Mouse (Mus musculus): ENCODE measurements around the gene Arid1b.

Arid1b gene

DNA sequence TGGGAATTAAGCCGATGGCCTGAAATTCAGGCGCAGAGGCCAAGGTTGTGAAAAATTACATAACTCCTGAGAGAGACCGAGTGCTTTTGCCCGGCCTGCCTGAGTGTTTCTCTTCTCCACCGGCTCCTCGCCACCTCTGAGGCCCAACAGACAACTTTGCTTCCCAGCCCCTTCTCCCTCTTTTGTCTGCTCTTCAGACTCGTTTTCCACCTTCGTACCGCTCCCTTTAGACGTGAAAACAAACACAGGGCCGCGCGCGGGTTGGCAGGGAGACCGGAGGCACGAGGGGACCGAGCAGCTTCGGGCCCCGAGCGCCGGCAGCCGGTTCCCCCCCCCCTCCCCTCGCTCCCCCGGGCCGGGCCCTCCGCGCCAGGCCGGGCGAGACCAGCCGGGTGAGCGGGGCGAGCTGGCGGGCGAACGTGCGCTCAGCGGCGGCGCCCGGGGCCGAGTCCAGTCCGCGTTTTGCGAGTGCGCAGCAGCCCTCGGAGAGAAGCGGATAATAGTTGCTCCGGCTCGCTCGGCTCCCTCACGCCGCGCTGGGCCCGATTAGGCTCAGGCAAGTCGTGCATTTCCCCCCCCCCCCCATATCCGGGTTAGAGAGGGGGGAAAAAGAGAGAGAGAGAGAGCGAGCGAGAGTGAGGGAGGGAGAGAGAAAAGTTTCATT lies at the start of gene Arid1b:
Gene Arid1b, plus strand, starts transcription at position 493 of the 664 bp plus-strand sequence.
- DNase-seq, result peak; percentile 84

- no peak for DNase-seq
Measured at GRCm38 (mm10) chr17:4945311-4945751, 48.8 kb upstream of the Arid1b start.

DNA sequence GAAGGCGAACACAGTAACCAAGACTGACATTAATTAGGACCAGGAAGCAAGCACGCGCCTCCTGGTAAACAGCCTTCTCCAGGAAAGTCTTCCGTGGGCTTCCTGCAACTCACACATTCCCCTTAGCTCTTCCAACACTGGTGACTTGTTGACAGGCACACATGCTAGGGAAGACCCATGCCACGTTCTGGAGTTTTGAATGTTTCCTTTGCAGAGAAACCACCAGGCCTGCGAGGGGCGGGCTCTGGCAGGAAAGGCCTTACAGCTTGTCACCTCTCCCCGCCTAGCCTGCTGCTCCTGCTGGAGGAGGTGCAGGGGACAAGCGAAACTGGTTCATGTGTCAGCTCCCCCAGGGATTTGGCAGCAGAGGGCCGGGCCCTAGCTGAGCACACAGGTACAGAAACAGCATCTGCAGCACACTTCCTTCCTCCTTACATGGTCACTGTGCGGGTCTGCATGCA lies 48.2 kb upstream of the Arid1b start:
- DNase-seq, result peak; percentile 78

- peak; percentile 72 for DNase-seq
Measured at GRCm38 (mm10) chr17:4946421-4946974, 47.6 kb upstream of the Arid1b start.

- DNase-seq, result peak; percentile 61
Measured at GRCm38 (mm10) chr17:4947013-4947412, 47.1 kb upstream of the Arid1b start.

DNA sequence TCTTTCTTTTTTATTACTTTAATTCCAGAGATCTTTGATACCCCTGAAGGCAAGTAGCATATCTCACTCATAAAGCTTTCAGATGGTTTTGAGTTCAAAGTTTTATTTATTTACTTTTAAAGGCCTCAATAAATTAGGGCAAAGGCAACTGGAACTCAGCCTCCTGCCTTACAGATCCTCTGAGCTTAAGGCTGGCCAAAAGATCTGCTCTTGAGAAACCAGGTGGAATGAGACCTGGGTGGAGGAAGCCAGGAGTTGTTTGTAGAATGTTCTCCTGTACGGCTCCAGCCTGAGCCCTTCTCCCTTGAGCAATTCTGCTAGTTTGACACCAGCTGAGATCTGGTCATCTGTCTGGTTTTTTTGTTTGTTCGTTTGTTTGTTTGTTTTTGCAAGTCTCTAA lies 46.7 kb upstream of the Arid1b start:
- DNase-seq, result peak; percentile 48

DNA sequence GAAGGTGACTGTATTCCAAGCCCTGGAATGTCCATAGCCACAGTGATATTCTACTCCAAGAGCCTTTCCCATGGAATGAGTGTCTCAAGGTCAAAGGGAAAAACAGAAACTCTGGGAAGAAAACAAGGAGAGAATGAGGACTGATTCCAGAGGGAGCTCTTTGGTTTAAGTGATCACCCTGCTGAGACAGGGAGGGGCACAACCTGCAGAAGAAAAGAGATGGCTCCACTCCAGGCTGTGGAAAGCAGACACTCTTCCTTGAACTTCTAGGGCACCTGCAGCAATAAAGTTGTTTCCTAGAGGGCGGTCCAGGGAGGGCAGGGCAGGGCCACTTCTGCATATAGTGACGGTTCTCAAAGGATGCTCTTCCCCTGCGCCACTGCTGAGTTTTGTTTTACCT lies 45.6 kb upstream of the Arid1b start:
- no peak for DNase-seq

- DNase-seq, result no peak
Measured at GRCm38 (mm10) chr17:4954431-4954830, 39.7 kb upstream of the Arid1b start.

- DNase-seq, result no peak
Measured at GRCm38 (mm10) chr17:4964192-4964877, 29.8 kb upstream of the Arid1b start.

DNA sequence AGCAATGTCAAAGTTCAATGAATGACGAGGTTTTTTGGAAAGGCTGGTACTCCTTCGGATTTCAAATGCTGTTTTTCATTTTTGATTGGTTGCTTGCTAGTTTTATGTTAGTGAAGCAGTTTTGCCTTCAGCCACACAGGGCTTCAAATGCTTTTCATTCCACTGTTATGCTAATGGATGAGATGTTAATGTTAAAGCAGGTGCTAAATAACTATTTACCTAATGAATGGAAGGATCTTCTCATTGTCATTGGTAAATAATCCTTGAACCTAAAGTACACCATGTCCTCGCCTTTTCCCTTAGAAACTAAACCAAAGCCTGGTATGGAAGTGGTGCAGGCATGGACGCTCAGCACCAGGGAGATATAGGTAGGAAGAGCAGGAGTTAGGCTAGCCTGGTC lies 26.9 kb upstream of the Arid1b start:
- DNase-seq, result no peak

GRCm38 (mm10) chr17:4968035-4968434 lies 26.1 kb upstream of the Arid1b start:
- DNase-seq, result no peak

- no peak for DNase-seq
Measured at GRCm38 (mm10) chr17:4968878-4969277, 25.3 kb upstream of the Arid1b start.

DNA sequence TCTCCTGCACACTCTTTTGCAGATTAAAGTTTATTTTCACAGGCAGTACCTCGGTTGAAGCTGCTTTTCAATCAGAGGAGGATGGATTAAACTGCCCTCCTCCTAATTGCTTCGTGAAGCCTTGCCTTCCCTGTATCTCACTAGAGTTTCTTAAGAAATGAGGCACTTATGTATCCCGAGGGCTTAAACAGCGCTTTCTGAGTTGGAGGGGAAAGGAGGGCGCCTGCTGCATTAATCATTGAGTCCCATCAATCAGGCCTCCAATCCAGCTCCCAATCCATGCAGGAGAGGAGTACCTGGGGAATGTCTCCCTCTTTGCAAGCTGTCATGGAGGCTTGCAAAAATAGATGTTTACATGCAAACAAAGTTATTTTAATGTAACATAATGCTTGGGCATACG lies 21.9 kb upstream of the Arid1b start:
- DNase-seq, result no peak

GRCm38 (mm10) chr17:4974736-4975135 lies 19.4 kb upstream of the Arid1b start:
- DNase-seq, result peak; percentile 89

GRCm38 (mm10) chr17:4980151-4980550 lies 14.0 kb upstream of the Arid1b start:
- DNase-seq, result no peak

GRCm38 (mm10) chr17:4982819-4983218 lies 11.3 kb upstream of the Arid1b start:
- DNase-seq, result no peak

DNA sequence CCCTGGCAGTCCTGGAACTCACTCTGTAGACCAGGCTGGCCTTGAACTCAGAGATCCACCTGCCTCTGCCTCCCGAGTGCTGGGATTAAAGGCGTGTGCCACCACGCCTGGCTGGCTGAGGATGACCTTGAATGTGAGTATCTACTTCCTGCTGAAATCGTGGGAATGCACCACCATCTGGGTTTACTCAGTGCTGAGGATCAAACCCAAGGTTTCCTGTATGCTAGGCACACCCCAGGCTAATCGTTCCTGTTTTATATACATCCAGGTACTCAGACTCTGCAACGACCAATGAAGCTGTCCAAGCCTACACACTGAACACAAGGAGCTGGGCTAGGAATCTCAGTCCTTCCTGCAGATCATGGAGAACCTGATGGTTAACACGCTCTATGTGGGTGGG lies 9.4 kb upstream of the Arid1b start:
- no peak for DNase-seq

- no peak for DNase-seq
Measured at GRCm38 (mm10) chr17:4990911-4991560, 3.1 kb upstream of the Arid1b start.

DNA sequence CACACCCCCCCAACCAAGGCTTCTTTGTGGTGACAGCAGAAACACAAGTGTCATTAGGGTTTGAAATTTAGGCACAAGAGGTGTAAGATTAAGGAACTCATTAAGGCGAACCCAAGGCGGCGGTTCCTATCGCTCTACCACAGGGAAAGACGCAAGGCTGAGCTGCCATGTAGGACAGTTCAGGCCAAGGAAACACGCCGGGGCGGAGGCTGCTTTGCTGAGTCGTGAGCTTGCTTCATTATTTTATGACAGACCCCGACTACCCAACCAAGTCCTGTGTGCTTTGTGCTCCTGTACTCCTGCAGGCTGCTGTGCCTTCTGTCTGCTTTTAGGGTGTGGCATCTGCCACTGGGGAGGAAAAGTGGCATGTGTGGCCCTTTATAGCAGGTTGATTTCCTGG lies 2.5 kb upstream of the Arid1b start:
- DNase-seq, result no peak

DNA sequence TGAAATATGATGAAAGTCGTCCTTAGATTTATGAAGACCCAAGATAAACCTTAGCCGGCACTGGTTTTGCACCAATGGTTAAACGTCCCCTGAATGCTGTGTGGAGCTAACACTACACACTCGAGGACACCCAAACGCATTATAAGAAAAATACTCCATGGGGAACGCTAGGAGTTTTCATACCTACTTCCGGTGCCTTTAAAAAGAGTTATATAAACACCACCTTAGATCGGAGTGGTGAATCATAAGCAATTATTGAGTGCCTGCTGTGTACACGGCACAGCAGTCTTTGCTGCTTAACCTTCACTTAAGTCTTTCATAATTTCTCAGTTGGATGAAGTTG lies 664 bp upstream of the Arid1b start:
- no peak for DNase-seq

DNA sequence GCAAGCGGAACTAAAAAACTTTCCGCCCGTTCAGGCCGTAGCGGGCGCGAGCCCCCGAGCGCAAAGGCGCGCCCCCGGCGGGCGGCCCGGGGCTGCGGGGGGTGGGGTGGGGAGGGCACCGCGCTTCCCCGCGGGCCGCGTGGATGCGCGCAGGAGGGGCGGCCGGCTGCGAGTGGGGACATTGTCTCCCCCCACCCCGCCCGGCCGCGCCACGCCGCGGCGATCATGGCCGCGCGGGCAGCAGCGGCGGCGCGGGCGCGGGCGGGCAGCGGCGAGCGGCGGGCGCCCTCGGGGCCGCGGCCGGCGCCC lies 326 bp downstream of the Arid1b start:
- DNase-seq, result no peak

DNA sequence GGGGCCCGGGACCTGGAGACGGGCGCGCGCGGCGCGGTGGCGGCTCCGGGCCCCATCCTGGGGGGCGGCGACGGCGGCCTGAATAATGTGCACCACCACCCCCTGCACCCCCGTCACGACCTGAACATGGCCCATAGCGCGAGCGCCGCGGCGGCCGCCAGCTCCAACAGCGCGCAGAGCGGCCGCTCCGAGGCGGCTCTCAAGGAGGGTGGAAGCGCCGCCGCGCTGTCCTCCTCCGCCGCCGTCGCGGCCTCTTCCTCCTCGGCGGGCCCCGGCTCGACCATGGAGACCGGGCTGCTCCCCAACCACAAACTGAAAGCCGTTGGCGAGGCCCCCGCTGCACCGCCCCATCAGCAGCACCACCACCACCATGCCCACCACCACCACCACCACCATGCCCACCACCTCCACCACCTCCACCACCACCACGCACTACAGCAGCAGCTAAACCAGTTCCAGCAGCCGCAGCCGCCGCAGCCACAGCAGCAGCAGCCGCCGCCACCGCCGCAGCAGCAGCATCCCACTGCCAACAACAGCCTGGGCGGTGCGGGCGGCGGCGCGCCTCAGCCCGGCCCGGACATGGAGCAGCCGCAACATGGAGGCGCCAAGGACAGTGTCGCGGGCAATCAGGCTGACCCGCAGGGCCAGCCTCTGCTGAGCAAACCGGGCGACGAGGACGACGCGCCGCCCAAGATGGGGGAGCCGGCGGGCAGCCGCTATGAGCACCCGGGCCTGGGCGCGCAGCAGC lies 855 bp downstream of the Arid1b start:
- DNase-seq, result peak; percentile 80

DNA sequence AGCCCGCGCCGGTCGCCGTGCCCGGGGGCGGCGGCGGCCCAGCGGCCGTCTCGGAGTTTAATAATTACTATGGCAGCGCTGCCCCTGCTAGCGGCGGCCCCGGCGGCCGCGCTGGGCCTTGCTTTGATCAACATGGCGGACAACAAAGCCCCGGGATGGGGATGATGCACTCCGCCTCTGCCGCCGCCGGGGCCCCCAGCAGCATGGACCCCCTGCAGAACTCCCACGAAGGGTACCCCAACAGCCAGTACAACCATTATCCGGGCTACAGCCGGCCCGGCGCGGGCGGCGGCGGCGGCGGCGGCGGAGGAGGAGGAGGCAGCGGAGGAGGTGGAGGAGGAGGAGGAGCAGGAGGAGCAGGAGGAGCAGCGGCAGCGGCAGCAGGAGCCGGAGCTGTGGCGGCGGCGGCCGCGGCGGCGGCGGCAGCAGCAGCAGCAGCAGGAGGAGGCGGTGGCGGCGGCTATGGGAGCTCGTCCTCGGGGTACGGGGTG lies 1.5 kb downstream of the Arid1b start:
- peak; percentile 86 for DNase-seq

Data from kidney, adult 18-20 months (tissue).